Mouse (Mus musculus) urinary bladder, adult 2 months (tissue): Measurements from ENCODE around the gene D130052B06Rik. TPM values are rescaled to one million over a fixed set of nuclear protein-coding genes. Genes with fewer than 3 reads are reported as not detected.

Experiments used
- DNase-seq: peaks from one replicate; pipeline ENCODE4 v3.0.0; 2022; ENCODE audit warnings: low spot score
- polyA plus RNA-seq: library from polyadenylated mRNA; depleted of rRNA; stranded (reverse); fragments of >200 nt; gene quantifications from 2 replicates; pipeline ENCODE4 v1.2.3, GENCODE M21; 2012; rRNA removed

Gene D130052B06Rik
- not detected in 2 replicates for polyA plus RNA-seq

GRCm38 (mm10) chr11:33598986-33599385, at the start of gene D130052B06Rik:
Gene D130052B06Rik, plus strand, starts transcription at chr11:33599302.
- no peak for DNase-seq

GRCm38 (mm10) chr11:33550861-33551560, 48.1 kb upstream of the D130052B06Rik start:
- no peak for DNase-seq

- no peak for DNase-seq
These were observed 45.0 kb upstream of the D130052B06Rik start for GRCm38 (mm10) chr11:33554123-33554522.

- no peak for DNase-seq
These were observed 35.2 kb upstream of the D130052B06Rik start for GRCm38 (mm10) chr11:33563921-33564320.

- DNase-seq = no peak
These were observed 28.7 kb upstream of the D130052B06Rik start for GRCm38 (mm10) chr11:33570413-33570812.

DNA sequence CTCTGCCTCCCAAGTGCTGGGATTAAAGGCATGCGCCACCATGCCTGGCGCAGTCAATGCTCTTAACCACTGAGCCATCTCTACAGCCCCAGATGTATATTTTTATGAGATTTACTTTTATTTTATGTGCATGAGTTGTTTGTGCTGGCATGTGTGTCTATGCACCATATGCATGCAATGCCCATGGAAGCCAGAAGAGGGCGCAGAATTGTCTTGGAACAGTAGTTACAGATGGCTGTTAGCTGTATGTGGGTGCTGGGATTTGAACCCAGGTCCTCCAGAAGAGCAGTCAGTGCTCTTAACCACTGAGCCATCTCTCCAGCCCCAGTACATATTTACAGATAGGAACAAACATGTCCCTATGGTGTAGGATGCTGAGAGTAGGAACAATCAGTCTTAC, 24.2 kb upstream of the D130052B06Rik start:
- no peak for DNase-seq

DNA sequence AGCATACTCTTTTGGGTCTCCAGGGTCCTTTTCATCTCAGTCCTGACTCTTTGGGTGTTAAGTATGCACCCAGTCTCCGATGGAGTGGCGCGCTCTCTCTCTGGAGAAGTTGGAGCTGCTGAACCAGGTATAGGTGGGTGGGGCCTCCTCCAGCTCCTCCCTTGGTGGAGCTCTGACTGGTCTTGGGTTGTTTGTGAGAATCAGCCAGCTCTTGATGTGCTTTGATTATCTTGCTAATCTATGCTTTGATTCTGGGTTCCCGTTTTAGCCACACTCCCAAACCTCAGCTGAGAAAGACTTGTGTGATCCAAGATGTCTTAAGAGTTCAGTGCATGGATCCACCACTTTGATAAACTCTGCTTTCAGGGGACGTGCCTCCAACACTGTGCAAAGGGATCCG, 20.2 kb upstream of the D130052B06Rik start, which contains the start of gene Gabrp:
Gene Gabrp (minus strand): TSS at position 101 of the 400 bp plus-strand sequence.
- no peak for DNase-seq

DNA sequence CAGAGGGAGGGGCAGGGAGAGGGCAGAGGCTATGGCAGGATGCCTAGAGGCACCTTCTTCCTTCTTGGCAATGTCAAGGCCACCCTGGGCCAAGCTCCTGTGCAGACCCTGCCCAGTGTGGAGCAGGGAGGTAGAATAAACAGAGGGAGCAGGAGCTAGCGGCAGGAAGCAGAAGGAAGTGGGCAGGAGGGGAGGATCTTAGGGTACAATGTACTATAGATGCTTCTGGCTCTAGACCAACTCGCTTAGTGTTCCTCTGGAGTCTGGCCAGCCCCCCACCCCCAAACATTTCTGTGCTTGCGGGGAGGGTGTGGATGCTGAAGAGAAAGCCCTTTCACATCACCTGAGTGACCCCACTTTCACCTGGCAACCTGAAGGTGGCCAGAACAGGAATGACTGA, 19.5 kb upstream of the D130052B06Rik start:
- DNase-seq = no peak

DNA sequence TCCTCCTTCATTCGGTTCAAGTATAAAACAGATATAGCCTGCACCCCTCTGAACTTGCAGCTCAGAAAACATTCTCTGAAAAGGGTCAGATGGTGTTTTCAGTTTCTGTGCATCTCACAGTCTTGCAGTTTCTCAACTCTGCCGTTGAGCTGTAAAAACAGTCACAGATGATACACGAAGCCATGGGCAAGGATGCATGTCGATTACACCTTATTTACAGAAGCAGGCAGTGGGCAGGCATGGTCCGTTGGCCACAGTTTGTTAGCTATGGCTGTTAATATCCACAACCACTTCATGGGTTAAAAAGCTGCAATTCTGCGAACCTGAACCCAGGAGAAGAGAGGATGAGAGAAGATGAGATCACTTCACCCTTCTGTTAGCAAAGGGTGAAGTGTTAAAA, 12.5 kb upstream of the D130052B06Rik start:
- no peak for DNase-seq

GRCm38 (mm10) chr11:33590771-33591170, 8.3 kb upstream of the D130052B06Rik start:
- no peak for DNase-seq

DNA sequence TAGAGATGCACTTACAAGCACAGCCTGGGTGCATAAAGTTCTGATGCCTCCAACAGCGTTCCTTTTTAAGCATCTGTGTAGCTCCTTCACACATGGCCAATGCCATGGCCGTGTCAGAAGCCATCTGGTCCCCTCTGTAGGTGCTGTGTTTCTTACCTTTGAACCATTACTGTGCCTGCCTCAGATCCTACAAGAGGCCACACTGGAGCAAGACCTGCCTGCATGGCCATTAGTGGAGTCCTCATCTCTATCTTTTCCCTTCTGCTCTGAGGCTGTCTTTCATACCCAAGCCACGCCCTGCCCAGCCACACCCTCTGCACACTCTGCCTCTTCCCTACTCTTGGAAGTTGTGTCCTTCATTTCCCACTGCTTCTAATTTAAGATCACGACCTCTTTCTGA, 6.3 kb upstream of the D130052B06Rik start:
- DNase-seq = no peak

DNA sequence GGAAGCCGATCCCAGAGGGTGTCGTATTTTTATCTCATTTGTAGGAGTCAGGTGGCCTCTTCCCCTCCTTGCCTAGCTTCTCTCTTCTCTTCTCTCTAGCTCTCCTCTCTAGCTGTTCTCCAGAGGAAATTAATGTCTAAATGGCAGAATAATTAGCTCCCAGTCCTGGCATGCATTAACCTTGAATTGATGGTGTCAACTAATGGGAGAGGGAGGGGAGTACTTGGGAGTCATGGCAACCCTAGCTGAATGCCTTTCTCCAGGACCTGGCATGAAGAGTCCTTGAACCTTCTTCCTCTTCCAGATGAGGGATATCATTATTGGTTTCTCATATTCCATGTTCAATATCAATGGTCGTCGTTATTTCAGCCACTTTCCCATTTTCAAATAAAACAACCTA, 2.4 kb upstream of the D130052B06Rik start:
- DNase-seq = no peak

DNA sequence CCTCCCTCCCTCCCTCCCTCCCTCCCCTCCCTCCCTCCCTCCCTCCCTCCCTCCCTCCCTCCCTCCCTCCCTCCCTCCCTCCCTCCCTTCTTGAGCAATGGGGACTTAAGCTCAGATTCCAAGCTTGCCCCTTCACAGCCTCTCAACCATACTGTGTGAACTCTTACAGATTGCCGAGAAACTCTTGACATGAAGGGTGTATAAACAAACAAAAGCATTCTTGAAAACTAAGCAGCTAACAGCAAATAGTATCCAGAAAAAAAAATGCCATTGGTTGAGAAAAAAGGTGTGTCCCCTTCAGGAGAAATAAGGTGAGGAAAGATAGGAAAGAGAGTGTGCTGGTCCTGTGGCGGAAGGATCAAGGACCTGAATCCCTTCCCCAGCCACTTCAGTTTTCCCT, 4.1 kb downstream of the D130052B06Rik start:
- no peak for DNase-seq

DNA sequence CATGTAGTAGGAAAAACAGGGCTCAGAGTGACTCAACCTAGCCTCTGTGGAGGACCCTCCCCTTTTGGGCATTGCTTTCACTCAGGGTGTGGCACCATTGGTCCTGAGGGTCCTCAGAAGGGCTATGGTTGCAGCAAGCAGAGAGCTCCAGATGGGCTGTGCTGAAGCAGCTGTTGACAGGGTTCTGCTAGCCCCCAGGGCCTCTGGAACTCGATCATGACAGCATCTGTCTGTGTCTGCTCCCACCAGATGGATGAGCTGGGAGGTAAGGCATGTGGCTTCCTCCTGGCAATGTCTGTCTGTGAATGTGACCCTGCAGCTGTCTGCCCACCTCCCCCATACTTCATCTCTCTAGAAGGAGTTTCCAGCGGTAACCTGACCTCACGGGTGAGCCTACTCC, 8.7 kb downstream of the D130052B06Rik start:
- DNase-seq = no peak

- DNase-seq = peak; percentile 39
These were observed 15.1 kb downstream of the D130052B06Rik start for GRCm38 (mm10) chr11:33614218-33614617.

DNA sequence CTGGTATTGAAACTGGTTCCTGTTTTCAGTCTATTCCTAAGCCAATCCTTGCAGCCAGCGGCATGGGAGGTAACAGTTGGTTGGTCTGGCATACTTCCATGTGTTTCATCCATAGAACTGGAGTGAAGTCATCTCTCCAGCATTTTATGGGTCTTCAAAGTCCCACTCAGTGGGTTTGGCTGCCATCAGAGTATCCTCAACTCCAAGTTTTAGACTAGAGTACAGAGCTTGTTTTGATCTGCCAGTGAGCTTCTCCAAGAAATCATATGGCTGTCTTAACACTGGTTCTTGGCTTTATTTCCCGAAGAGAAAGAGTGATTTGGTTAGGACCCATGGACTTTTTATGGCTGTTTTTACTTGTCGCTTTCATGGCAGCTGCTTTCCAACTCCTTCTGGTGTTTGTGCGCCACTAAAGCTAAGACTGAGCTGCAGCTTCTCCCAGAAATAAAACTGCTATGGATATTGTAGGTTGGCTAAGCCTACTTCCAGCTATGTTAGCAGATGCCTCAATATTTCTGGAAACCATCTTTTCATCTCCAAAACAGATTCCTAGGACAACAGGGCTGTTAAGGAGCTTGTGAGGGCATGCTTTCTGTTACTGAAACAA, 28.1 kb downstream of the D130052B06Rik start:
- DNase-seq = no peak

GRCm38 (mm10) chr11:33637107-33637506, 38.0 kb downstream of the D130052B06Rik start:
- no peak for DNase-seq

DNA sequence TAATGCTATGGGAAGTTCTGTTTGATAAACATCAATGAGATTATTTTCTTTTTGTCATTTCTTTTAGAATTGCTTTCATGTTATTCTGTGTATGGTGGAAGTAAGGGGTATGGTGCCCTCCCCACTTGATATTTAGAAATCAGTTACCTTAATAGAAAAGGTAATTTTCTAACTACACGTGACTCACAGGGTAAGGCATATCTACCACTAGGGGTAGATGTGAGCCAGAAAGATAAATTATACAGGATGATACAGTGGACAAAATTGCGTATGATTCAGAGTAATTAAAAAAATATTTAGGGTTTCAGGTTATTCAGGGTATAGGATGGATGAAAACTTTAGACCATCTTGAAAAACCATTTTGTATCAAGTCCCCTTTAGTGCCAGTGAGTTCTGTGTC, 50.3 kb downstream of the D130052B06Rik start:
- no peak for DNase-seq

DNA sequence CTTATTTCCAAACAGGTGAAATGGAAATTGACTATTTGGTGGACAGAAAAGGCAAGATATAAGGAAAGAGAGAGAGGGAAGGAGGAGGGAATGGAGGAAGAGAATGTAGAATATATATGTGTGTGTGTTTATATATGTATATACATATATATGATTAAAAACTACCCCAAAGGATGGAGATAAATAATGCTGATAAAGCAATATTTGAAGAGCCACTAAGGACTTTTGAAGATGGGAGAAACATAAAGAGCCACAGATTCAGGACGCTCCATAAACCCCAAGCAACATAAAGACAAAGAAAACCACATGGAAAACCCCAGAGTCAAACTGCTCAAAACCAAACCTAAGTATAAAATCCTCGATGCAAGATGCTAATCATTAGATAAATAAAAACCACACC, 55.4 kb downstream of the D130052B06Rik start:
- no peak for DNase-seq

DNA sequence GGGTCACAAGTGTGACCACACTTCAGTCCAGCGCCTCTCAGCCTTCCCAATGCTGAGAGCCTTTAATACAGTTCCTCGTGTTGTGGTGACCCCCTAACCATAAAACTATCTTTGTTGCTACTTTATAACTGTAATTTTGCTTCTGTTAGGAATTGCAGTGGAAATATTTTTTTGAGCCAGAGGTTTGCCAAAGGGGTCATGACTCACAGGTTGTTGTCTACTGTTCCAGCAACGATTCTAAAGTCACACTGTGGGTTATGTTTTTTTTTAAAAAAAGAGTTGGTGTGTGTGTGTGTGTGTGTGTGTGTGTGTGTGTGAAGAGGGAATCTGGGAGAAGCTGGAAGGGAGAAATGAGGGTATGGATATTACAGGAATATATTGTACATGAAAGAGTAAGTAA, 56.1 kb downstream of the D130052B06Rik start:
- no peak for DNase-seq

- no peak for DNase-seq
These were observed 56.9 kb downstream of the D130052B06Rik start for GRCm38 (mm10) chr11:33655861-33656593.

DNA sequence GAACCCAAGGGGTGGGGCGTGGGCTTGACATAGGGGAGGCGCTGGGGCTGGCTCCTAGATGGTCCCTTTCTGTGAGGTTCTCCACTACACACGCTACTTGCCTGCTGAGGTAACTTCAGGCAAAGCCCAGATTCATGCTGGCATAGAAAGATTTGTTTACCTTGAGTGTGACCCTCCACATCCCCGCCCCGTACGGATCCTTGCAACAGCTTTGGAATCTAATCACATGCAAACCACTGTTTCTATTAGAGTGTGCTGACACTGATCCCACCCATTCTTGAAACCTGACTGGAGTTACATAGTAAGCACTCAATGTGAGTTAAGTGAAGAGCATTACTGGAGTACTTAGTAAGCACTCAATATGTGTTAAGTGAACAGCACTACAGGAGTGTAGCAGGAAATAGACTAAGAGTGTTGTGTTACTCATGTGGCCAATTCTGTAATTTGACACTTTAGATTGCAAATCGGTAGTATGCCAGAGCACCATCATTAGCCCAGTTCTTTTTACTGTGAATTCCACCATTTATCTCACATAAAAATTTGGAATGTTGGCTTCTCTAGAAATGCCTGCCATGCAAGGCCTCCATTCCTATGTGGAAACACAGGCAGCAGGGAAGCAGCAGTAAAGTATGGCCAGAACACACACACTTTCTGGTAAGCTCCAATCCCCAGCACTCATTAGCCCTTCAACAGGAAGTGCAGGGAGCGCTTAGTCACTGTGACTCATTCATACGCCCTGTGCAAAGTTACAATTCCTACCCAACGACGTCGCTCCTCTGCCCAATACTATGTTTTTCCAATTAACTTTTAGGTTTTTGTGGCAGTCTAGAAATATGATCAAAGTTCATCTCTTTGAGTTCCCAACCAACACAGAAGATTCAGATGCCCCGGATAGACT, 61.2 kb downstream of the D130052B06Rik start:
- DNase-seq = no peak
